Mouse (Mus musculus) embryonic fibroblast, embryonic 13.5 days (primary cell): ENCODE results near the gene Prdm10.

Experiments
- CTCF ChIP-seq: IDR thresholded peaks from 2 replicates; pipeline ENCODE4 v1.5.1; 2011; ENCODE audit warnings: mild to moderate bottlenecking, control low read depth, low read length, moderate library complexity, borderline replicate concordance; ENCODE audit not compliant: insufficient read depth
- POLR2A ChIP-seq: IDR thresholded peaks from 2 replicates; pipeline ENCODE4 v1.6.1; 2011; ENCODE audit warnings: low read depth, mild to moderate bottlenecking, control low read depth, low read length, moderate library complexity

DNA sequence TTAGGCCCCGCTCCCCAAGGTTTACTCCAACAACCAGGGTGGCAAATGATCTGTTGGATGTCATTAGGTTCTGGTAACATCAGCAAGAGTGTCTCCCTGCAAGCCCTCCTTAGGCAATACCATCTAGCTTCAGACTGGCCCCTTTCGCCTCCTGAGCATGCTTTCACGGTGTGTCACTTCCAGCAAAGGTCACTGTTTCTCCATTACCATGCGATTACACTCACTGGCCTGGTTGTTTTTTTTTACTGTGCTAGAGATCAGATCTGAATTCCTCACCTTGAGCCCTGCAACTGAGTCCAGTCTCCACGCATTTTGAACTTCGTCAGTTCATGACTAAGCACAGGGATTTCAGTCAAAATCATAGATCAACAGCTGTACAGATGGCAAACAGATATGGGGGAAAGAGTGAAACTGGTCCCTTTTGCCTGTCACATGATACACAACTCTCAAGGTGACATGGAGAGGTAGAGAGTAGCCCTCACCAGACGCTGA, 39.1 kb upstream of the Prdm10 start:
- TF ChIP-seq POLR2A = no peak
- TF ChIP-seq CTCF = no peak
